Mouse (Mus musculus) E14TG2a.4 (cell line): ENCODE measurements around the gene Cox19.

Experiments used
- CTCF ChIP-seq: conservative IDR thresholded peaks from 2 replicates; pipeline ENCODE4 v1.5.1; 2014; ENCODE audit warnings: low read length
- POU5F1 ChIP-seq: IDR thresholded peaks from 2 replicates; pipeline ENCODE4 v1.6.1; 2014; ENCODE audit warnings: low read length, borderline replicate concordance

- no peak for TF ChIP-seq CTCF
- TF ChIP-seq POU5F1: no peak
Measured at GRCm38 (mm10) chr5:139373126-139373525, 21.9 kb upstream of the Cox19 start.
